Mouse (Mus musculus) testis, adult 2 months (tissue): ENCODE measurements around the gene Fgf4.

ENCODE experiments used
- CTCF ChIP-seq: fragments of 200-500 bp; IDR thresholded peaks from 2 replicates; pipeline ENCODE4 v1.5.1; 2012; ENCODE audit warnings: low read depth, mild to moderate bottlenecking, inconsistent platforms, low read length, moderate library complexity; ENCODE audit not compliant: control insufficient read depth, insufficient read depth, insufficient replicate concordance
- POLR2A ChIP-seq: fragments of 200-500 bp; IDR thresholded peaks from 2 replicates; pipeline ENCODE4 v1.6.1; 2012; ENCODE audit warnings: low read depth, mild to moderate bottlenecking, inconsistent platforms, low read length, moderate library complexity; ENCODE audit not compliant: control insufficient read depth

- TF ChIP-seq CTCF, result no peak
- no peak for TF ChIP-seq POLR2A
Measured at GRCm38 (mm10) chr7:144862712-144863111, 15.5 kb downstream of the Fgf4 start.
